Mouse (Mus musculus) kidney, embryonic 15.5 days (tissue): Measurements from ENCODE around the gene Slc15a3. TPM values are rescaled to one million over a fixed set of nuclear protein-coding genes. Genes with fewer than 3 reads are reported as not detected.

ENCODE experiments used
- ATAC-seq: fragments of 200-750 bp; cut with Nextera tagmentation; replicated peaks from 2 replicates; pipeline ENCODE4 v1.8.0; 2017; ENCODE audit warnings: moderate TSS enrichment; ENCODE audit not compliant: low FRiP score
- H3K27ac ChIP-seq: fragments of 300-500 bp; sonication (generic); 2 replicates; pipeline ENCODE4 v1.5.1; 2015; ENCODE audit warnings: mild to moderate bottlenecking, inconsistent platforms
- H3K27me3 ChIP-seq: fragments of 300-500 bp; sonication (generic); 2 replicates; pipeline ENCODE4 v1.6.1; 2015; ENCODE audit warnings: inconsistent platforms
- H3K36me3 ChIP-seq: fragments of 300-500 bp; sonication (generic); 2 replicates; pipeline ENCODE4 v1.6.1; 2015; ENCODE audit warnings: inconsistent platforms
- H3K4me1 ChIP-seq: fragments of 300-500 bp; sonication (generic); 2 replicates; pipeline ENCODE4 v1.6.1; 2015; ENCODE audit warnings: inconsistent platforms
- H3K4me2 ChIP-seq: fragments of 300-500 bp; sonication (generic); 2 replicates; pipeline ENCODE4 v1.6.1; 2015; ENCODE audit warnings: moderate library complexity, mild to moderate bottlenecking, inconsistent platforms
- H3K4me3 ChIP-seq: fragments of 300-500 bp; sonication (generic); replicated peaks from 2 replicates; pipeline ENCODE4 v1.5.1; 2015; ENCODE audit warnings: mild to moderate bottlenecking, inconsistent platforms
- H3K9ac ChIP-seq: fragments of 300-500 bp; sonication (generic); 2 replicates; pipeline ENCODE4 v1.6.1; 2015; ENCODE audit warnings: mild to moderate bottlenecking, inconsistent platforms
- H3K9me3 ChIP-seq: fragments of 300-500 bp; sonication (generic); replicated peaks from 2 replicates; pipeline ENCODE4 v1.6.1; 2016; ENCODE audit warnings: inconsistent platforms
- WGBS: fragments of 180-500 bp; shearing (Covaris S2); methylation state at CpG from one replicate; pipeline ENCODE4 v1.1.7; 2015; ENCODE audit warnings: mixed read lengths; 5-methylcytosine and 5-hydroxymethylcytosine counted together
- polyA plus RNA-seq: library from polyadenylated mRNA; unstranded; fragments of >200 nt; fragmentation: Nextera tagmentation; extraction: Ambion mirVana; gene quantifications from 2 replicates; pipeline ENCODE4 v1.2.1, GENCODE M21; 2015

Gene Slc15a3
- polyA plus RNA-seq, 1 experiment from 2014 or later = 0.39 TPM

GRCm38 (mm10) chr19:10847311-10848087 is 8.0 kb downstream of the Slc15a3 start:
- no peak for ATAC-seq
- WGBS = 45% methylated on average over 3 of the region's 3 CpGs
- no peaks in the 10 kb centered on the region; the same call in 1 of the 2 replicates for H3K27me3 ChIP-seq
- no peaks in the 10 kb centered on the region for H3K36me3 ChIP-seq
- peaks cover 18% of the 10 kb centered on the region for H3K4me1 ChIP-seq
- no peaks in the 10 kb centered on the region for H3K9me3 ChIP-seq
- H3K27ac ChIP-seq = no peak overlapping the region
- H3K4me2 ChIP-seq = no peak overlapping the region
- no peak overlapping the region for H3K9ac ChIP-seq
- H3K4me3 ChIP-seq = no peak overlapping the region

- Histone ChIP-seq H3K27ac (no peak overlapping the region), H3K4me2 (no peak overlapping the region), H3K4me1 (0 out of 2 replicates have a peak, but pooled peaks cover 3% of the 10 kb centered on the region), H3K9ac (no peak overlapping the region), H3K27me3 (no peaks in the 10 kb centered on the region), H3K36me3 (peaks cover 41% of the 10 kb centered on the region), H3K9me3 (no peaks in the 10 kb centered on the region), H3K4me3 (no peak overlapping the region)
- 82% methylated on average over 3 of the region's 3 CpGs for WGBS
- ATAC-seq = no peak
These were observed 15.9 kb downstream of the Slc15a3 start for GRCm38 (mm10) chr19:10855422-10855821.

GRCm38 (mm10) chr19:10856520-10856919 is 17.0 kb downstream of the Slc15a3 start:
- peaks cover 52% of the 10 kb centered on the region for H3K36me3 ChIP-seq

GRCm38 (mm10) chr19:10860072-10860497 is 20.6 kb downstream of the Slc15a3 start:
- peaks cover 88% of the 10 kb centered on the region for H3K36me3 ChIP-seq
- peak; percentile 22; the same call in 1 of the 2 replicates for ATAC-seq

More at GRCm38 (mm10) chr19:10856520-10856919, 17.0 kb downstream of the Slc15a3 start:
- Histone ChIP-seq H3K9ac (no peak overlapping the region), H3K27ac (no peak overlapping the region), H3K27me3 (no peaks in the 10 kb centered on the region), H3K9me3 (no peaks in the 10 kb centered on the region), H3K4me3 (no peak overlapping the region), H3K4me2 (no peak overlapping the region), H3K4me1 (0 out of 2 replicates have a peak, but pooled peaks cover 3% of the 10 kb centered on the region)
- no peak for ATAC-seq
- 39% methylated on average over 2 of the region's 2 CpGs for WGBS

GRCm38 (mm10) chr19:10866351-10866750 is 26.8 kb downstream of the Slc15a3 start:
- Histone ChIP-seq H3K4me3 (no peak overlapping the region), H3K9ac (no peak overlapping the region), H3K36me3 (peaks cover 63% of the 10 kb centered on the region)

More at GRCm38 (mm10) chr19:10860072-10860497, 20.6 kb downstream of the Slc15a3 start:
- no peak overlapping the region for H3K9ac ChIP-seq
- no peaks in the 10 kb centered on the region for H3K9me3 ChIP-seq
- no peaks in the 10 kb centered on the region for H3K27me3 ChIP-seq
- no peak overlapping the region for H3K4me2 ChIP-seq
- H3K27ac ChIP-seq = no peak overlapping the region
- 0 out of 2 replicates have a peak, but pooled peaks cover 3% of the 10 kb centered on the region for H3K4me1 ChIP-seq
- 53% methylated on average over 22 of the region's 22 CpGs for WGBS
- H3K4me3 ChIP-seq = no peak overlapping the region

GRCm38 (mm10) chr19:10867946-10868622 is 28.6 kb downstream of the Slc15a3 start:
- Histone ChIP-seq H3K9ac (peak overlapping the region; percentile 87), H3K4me2 (peak overlapping the region; percentile 77), H3K36me3 (peaks cover 63% of the 10 kb centered on the region), H3K27me3 (no peaks in the 10 kb centered on the region), H3K9me3 (no peaks in the 10 kb centered on the region), H3K4me3 (peak overlapping the region; percentile 92), H3K4me1 (peaks cover 32% of the 10 kb centered on the region), H3K27ac (no peak overlapping the region)
- no peak for ATAC-seq
- WGBS = 25% methylated on average over 5 of the region's 5 CpGs

More at GRCm38 (mm10) chr19:10866351-10866750, 26.8 kb downstream of the Slc15a3 start:
- Histone ChIP-seq H3K4me2 (no peak overlapping the region), H3K4me1 (peaks cover 26% of the 10 kb centered on the region), H3K27ac (no peak overlapping the region), H3K27me3 (no peaks in the 10 kb centered on the region), H3K9me3 (no peaks in the 10 kb centered on the region)
- ATAC-seq = no peak
- 90% methylated on average over 13 of the region's 13 CpGs for WGBS

GRCm38 (mm10) chr19:10868623-10869141 is 29.2 kb downstream of the Slc15a3 start:
- Histone ChIP-seq H3K4me3 (peak overlapping the region; percentile 92), H3K4me2 (peak overlapping the region; percentile 77), H3K27me3 (no peaks in the 10 kb centered on the region), H3K36me3 (peaks cover 63% of the 10 kb centered on the region), H3K9ac (peak overlapping the region; percentile 87), H3K9me3 (no peaks in the 10 kb centered on the region), H3K27ac (peak overlapping the region; percentile 93; the same call in 1 of the 2 replicates), H3K4me1 (peaks cover 32% of the 10 kb centered on the region)
- under 1% methylated on average over 17 of the region's 17 CpGs for WGBS
- ATAC-seq = 0 out of 2 replicates have a peak, but pooled peaks have one; percentile 5

GRCm38 (mm10) chr19:10869241-10869885 is 29.8 kb downstream of the Slc15a3 start:
- under 1% methylated on average over 41 of the region's 43 CpGs for WGBS
- ATAC-seq = peak; percentile 95
- Histone ChIP-seq H3K9ac (peak overlapping the region; percentile 87), H3K27me3 (no peaks in the 10 kb centered on the region), H3K4me1 (peaks cover 32% of the 10 kb centered on the region), H3K4me2 (peak overlapping the region; percentile 77), H3K4me3 (peak overlapping the region; percentile 92), H3K36me3 (peaks cover 62% of the 10 kb centered on the region), H3K27ac (peak overlapping the region; percentile 93), H3K9me3 (no peaks in the 10 kb centered on the region)

GRCm38 (mm10) chr19:10869886-10870527 is 30.5 kb downstream of the Slc15a3 start, which contains the start of gene Tmem132a:
TSS of gene Tmem132a (minus strand) at chr19:10869940.
- Histone ChIP-seq H3K4me1 (peaks cover 32% of the 10 kb centered on the region), H3K4me2 (peak within 1 kb of the TSS; percentile 77), H3K9ac (peak within 1 kb of the TSS; percentile 87), H3K27me3 (no peaks in the 10 kb centered on the region), H3K9me3 (no peaks in the 10 kb centered on the region), H3K27ac (peak within 1 kb of the TSS; percentile 93), H3K36me3 (peaks cover 56% of the 10 kb centered on the region), H3K4me3 (peak within 1 kb of the TSS; percentile 92)
- 5% methylated on average over 8 of the region's 8 CpGs for WGBS
- ATAC-seq = peak; percentile 29

- Histone ChIP-seq H3K9me3 (no peaks in the 10 kb centered on the region), H3K4me3 (no peak overlapping the region), H3K27ac (peak overlapping the region; percentile 93), H3K36me3 (peaks cover 49% of the 10 kb centered on the region), H3K4me1 (peaks cover 32% of the 10 kb centered on the region), H3K27me3 (no peaks in the 10 kb centered on the region), H3K4me2 (no peak overlapping the region), H3K9ac (no peak overlapping the region)
- no peak for ATAC-seq
- WGBS = 95% methylated on average over 3 of the region's 3 CpGs
These were observed 31.1 kb downstream of the Slc15a3 start for GRCm38 (mm10) chr19:10870676-10871075.

- peak; percentile 40; the same call in 1 of the 2 replicates for ATAC-seq
- H3K27ac ChIP-seq = peak overlapping the region; percentile 93
- H3K4me2 ChIP-seq = no peak overlapping the region
- 73% methylated on average over 14 of the region's 14 CpGs for WGBS
- H3K4me3 ChIP-seq = no peak overlapping the region
- peaks cover 42% of the 10 kb centered on the region for H3K36me3 ChIP-seq
- H3K9ac ChIP-seq = no peak overlapping the region
- peaks cover 32% of the 10 kb centered on the region for H3K4me1 ChIP-seq
- H3K27me3 ChIP-seq = no peaks in the 10 kb centered on the region
- no peaks in the 10 kb centered on the region for H3K9me3 ChIP-seq
These were observed 31.9 kb downstream of the Slc15a3 start for GRCm38 (mm10) chr19:10871328-10871961.
